20 mouse cellular contexts compared by ENCODE assay signal in the genomic region with DNA sequence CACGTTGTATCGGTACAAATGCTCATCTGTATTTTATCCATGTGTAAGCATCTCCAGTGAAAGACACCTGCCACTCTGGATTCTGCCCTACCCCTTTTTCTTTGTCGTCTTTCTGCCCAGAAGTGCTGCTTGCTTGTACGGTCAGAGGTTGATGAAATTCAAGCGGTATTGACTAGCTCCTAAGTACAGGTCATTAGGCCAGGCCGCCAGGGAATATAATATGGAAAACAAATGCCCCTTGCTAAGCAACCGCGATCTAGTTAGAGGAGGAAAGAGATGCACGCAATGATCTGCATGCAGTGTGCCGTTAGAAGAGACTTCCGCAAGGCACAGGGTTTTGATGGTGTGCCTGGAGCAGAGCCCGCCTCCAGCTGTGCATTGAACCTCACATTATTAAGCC.
DNase-seq lines count a peak whose midpoint lies in the region; ATAC-seq lines count a peak whose summit lies in the region.
"Had no signal": no experiment of that assay in that cellular context is flagged by ENCODE, and none has a peak within 500 bp of the region (broad histone marks: within the 10 kb centered on the region; RNA-seq: fewer than 3 reads in every experiment).

No protein-coding gene starts in this region.

- H3K27ac ChIP-seq in midbrain, embryonic 10.5 days (replicated peaks) = no peak overlapping the region
- H3K27ac ChIP-seq in midbrain, embryonic 13.5 days = no peak overlapping the region
- H3K27ac ChIP-seq in hindbrain, embryonic 14.5 days = no peak overlapping the region
- no peak overlapping the region for H3K27ac ChIP-seq in neural tube, embryonic 15.5 days (replicated peaks)
- no peak overlapping the region for H3K27ac ChIP-seq in forebrain, embryonic 15.5 days (replicated peaks)
- H3K27ac ChIP-seq: forebrain, embryonic 10.5 days; gastrocnemius, adult 2 months; heart, embryonic 15.5 days; kidney, postnatal 0 days; macrophage; stomach, embryonic 15.5 days had no signal

- H3K9me3 ChIP-seq in midbrain, embryonic 10.5 days (replicated peaks) = no peaks in the 10 kb centered on the region
- no peaks in the 10 kb centered on the region for H3K9me3 ChIP-seq in midbrain, embryonic 13.5 days
- H3K9me3 ChIP-seq in hindbrain, embryonic 14.5 days (ENCODE audit: control insufficient read depth, low read length) = no peaks in the 10 kb centered on the region
- no peaks in the 10 kb centered on the region for H3K9me3 ChIP-seq in neural tube, embryonic 15.5 days (replicated peaks)
- H3K9me3 ChIP-seq in forebrain, embryonic 15.5 days = no peaks in the 10 kb centered on the region
- H3K9me3 ChIP-seq: forebrain, embryonic 10.5 days; heart, embryonic 15.5 days; stomach, embryonic 15.5 days had no signal

- H3K9ac ChIP-seq in midbrain, embryonic 13.5 days (replicated peaks) = no peak overlapping the region
- peak overlapping the region; percentile 16; the same call in 1 of the 2 replicates for H3K9ac ChIP-seq in hindbrain, embryonic 14.5 days
- no peak overlapping the region for H3K9ac ChIP-seq in neural tube, embryonic 15.5 days (replicated peaks)
- H3K9ac ChIP-seq in forebrain, embryonic 15.5 days (replicated peaks) = no peak overlapping the region
- H3K9ac ChIP-seq: heart, embryonic 15.5 days; stomach, embryonic 15.5 days had no signal

- H3K4me3 ChIP-seq in midbrain, embryonic 10.5 days = no peak overlapping the region
- no peak overlapping the region for H3K4me3 ChIP-seq in midbrain, embryonic 13.5 days (replicated peaks)
- no peak overlapping the region for H3K4me3 ChIP-seq in hindbrain, embryonic 14.5 days (replicated peaks; ENCODE audit: low read length)
- H3K4me3 ChIP-seq in neural tube, embryonic 15.5 days (replicated peaks) = no peak overlapping the region
- H3K4me3 ChIP-seq in forebrain, embryonic 15.5 days = no peak overlapping the region
- H3K4me3 ChIP-seq: forebrain, embryonic 10.5 days; gastrocnemius, adult 2 months; heart, embryonic 15.5 days; stomach, embryonic 15.5 days had no signal

- peak; percentile 27 for DNase-seq in midbrain, embryonic 10.5 days (ENCODE audit: low spot score)
- DNase-seq in embryo, embryonic 11 days = peak; percentile 53
- DNase-seq in hindbrain, embryonic 14.5 days (ENCODE audit: low spot score) = no peak
- DNase-seq in layer of hippocampus, adult 8-10 months (ENCODE audit: low spot score in 2 of 2) = no peak
- DNase-seq in lung, postnatal 14 days = no peak
- DNase-seq: adrenal gland, adult 8-10 months; gastrocnemius, adult 2 months; heart, postnatal 36 days; kidney, adult 2 months; thymus, adult 18-20 months; thymus, postnatal 4 days had no signal

- 69% methylated on average over 12 of the region's 12 CpGs for WGBS in midbrain, embryonic 10.5 days
- WGBS in midbrain, embryonic 13.5 days = 55% methylated on average over 12 of the region's 12 CpGs
- 49% methylated on average over 12 of the region's 12 CpGs for WGBS in hindbrain, embryonic 14.5 days
- 58% methylated on average over 12 of the region's 12 CpGs for WGBS in neural tube, embryonic 15.5 days
- WGBS in forebrain, embryonic 15.5 days = 63% methylated on average over 12 of the region's 12 CpGs

- H3K27me3 ChIP-seq in midbrain, embryonic 10.5 days (ENCODE audit: low read depth, poor library complexity, severe bottlenecking) = no peaks in the 10 kb centered on the region
- no peaks in the 10 kb centered on the region for H3K27me3 ChIP-seq in midbrain, embryonic 13.5 days
- H3K27me3 ChIP-seq in hindbrain, embryonic 14.5 days (ENCODE audit: control insufficient read depth, insufficient read depth, low read length) = no peaks in the 10 kb centered on the region
- H3K27me3 ChIP-seq in neural tube, embryonic 15.5 days (replicated peaks) = no peaks in the 10 kb centered on the region
- H3K27me3 ChIP-seq in forebrain, embryonic 15.5 days = no peaks in the 10 kb centered on the region
- H3K27me3 ChIP-seq: heart, embryonic 15.5 days; Patski; stomach, embryonic 15.5 days had no signal

- no peaks in the 10 kb centered on the region for H3K36me3 ChIP-seq in midbrain, embryonic 10.5 days
- H3K36me3 ChIP-seq in midbrain, embryonic 13.5 days = no peaks in the 10 kb centered on the region
- no peaks in the 10 kb centered on the region for H3K36me3 ChIP-seq in hindbrain, embryonic 14.5 days (replicated peaks; ENCODE audit: control insufficient read depth, insufficient read depth)
- no peaks in the 10 kb centered on the region for H3K36me3 ChIP-seq in neural tube, embryonic 15.5 days
- no peaks in the 10 kb centered on the region for H3K36me3 ChIP-seq in forebrain, embryonic 15.5 days
- H3K36me3 ChIP-seq: forebrain, embryonic 10.5 days; heart, embryonic 15.5 days; stomach, embryonic 15.5 days had no signal

- no peak; the same call in 1 of the 2 replicates for ATAC-seq in midbrain, embryonic 13.5 days
- ATAC-seq in hindbrain, embryonic 14.5 days (ENCODE audit: low FRiP score) = no peak
- ATAC-seq in neural tube, embryonic 15.5 days (ENCODE audit: low FRiP score) = 0 out of 2 replicates have a peak, but pooled peaks have one; percentile 21
- no peak for ATAC-seq in forebrain, embryonic 15.5 days (replicated peaks)
- ATAC-seq: Patski had no signal

- no peak overlapping the region for H3K4me2 ChIP-seq in midbrain, embryonic 13.5 days (replicated peaks)
- H3K4me2 ChIP-seq in hindbrain, embryonic 14.5 days (replicated peaks) = 0 out of 2 replicates have a peak overlapping the region, but pooled peaks have one; percentile 3
- no peak overlapping the region for H3K4me2 ChIP-seq in neural tube, embryonic 15.5 days
- H3K4me2 ChIP-seq in forebrain, embryonic 15.5 days (replicated peaks) = no peak overlapping the region
- H3K4me2 ChIP-seq: heart, embryonic 15.5 days; stomach, embryonic 15.5 days had no signal

- peaks cover 28% of the 10 kb centered on the region for H3K4me1 ChIP-seq in midbrain, embryonic 10.5 days
- peaks cover 27% of the 10 kb centered on the region for H3K4me1 ChIP-seq in midbrain, embryonic 13.5 days (replicated peaks)
- peaks cover 8% of the 10 kb centered on the region; the same call in 1 of the 2 replicates for H3K4me1 ChIP-seq in hindbrain, embryonic 14.5 days (replicated peaks; ENCODE audit: control insufficient read depth, insufficient read depth, low read length)
- peaks cover 14% of the 10 kb centered on the region; the same call in 1 of the 2 replicates for H3K4me1 ChIP-seq in neural tube, embryonic 15.5 days
- H3K4me1 ChIP-seq in forebrain, embryonic 15.5 days = peaks cover 13% of the 10 kb centered on the region
- H3K4me1 ChIP-seq: heart, embryonic 15.5 days; stomach, embryonic 15.5 days had no signal

Comparison
In these comparisons a context has a peak if more than half of its experiments do, and no peak if none do; other contexts are left out.
1. DNase-seq: peak in midbrain, embryonic 10.5 days (single experiment) and embryo, embryonic 11 days (single experiment); none in hindbrain, embryonic 14.5 days (single experiment), layer of hippocampus, adult 8-10 months (0 of 2) and lung, postnatal 14 days (single experiment).